Mouse (Mus musculus) embryo, embryonic 10 days (tissue): ENCODE measurements at regions not wholly inside any gene's neighbourhood (a gene's known extent, or its start where the extent isn't known, plus 50 kb on each side); places are given as distances from the start of the nearest gene placed in this dataset.

Experiments used
- DNase-seq: peaks from one replicate; pipeline ENCODE4 v3.0.0-alpha.2; 2015; ENCODE audit warnings: low spot score

- DNase-seq, result peak; percentile 67
Observed at GRCm38 (mm10) chr6:78165615-78166014, 186.1 kb upstream of the Ctnna2 start.
